Mouse (Mus musculus) hindbrain, embryonic 14.5 days (tissue): ENCODE results near the gene G430095P16Rik. TPM values are rescaled to one million over a fixed set of nuclear protein-coding genes. Genes with fewer than 3 reads are reported as not detected.

Source experiments
- ATAC-seq: fragments of 200-750 bp; cut with Nextera tagmentation; 2 replicates; pipeline ENCODE4 v1.8.0; 2017; ENCODE audit warnings: moderate number of reproducible peaks, mild to moderate bottlenecking, moderate TSS enrichment, moderate library complexity; ENCODE audit not compliant: low FRiP score
- DNase-seq: peaks from one replicate; pipeline ENCODE4 v3.0.0-alpha.2; 2015; ENCODE audit warnings: low spot score
- H3K27ac ChIP-seq: fragments of 300-500 bp; sonication (generic); 2 replicates; pipeline ENCODE4 v1.5.1; 2014; ENCODE audit warnings: mild to moderate bottlenecking, moderate library complexity
- H3K27me3 ChIP-seq: fragments of 300-500 bp; sonication (generic); 2 replicates; pipeline ENCODE4 v1.6.1; 2014; ENCODE audit warnings: mild to moderate bottlenecking, low read length, mixed read lengths; ENCODE audit not compliant: control insufficient read depth, insufficient read depth
- H3K36me3 ChIP-seq: fragments of 300-500 bp; sonication (generic); replicated peaks from 2 replicates; pipeline ENCODE4 v1.6.1; 2014; ENCODE audit not compliant: control insufficient read depth, insufficient read depth
- H3K4me1 ChIP-seq: fragments of 300-500 bp; sonication (generic); replicated peaks from 2 replicates; pipeline ENCODE4 v1.6.1; 2014; ENCODE audit warnings: antibody characterized with exemption, low read length, mixed read lengths; ENCODE audit not compliant: control insufficient read depth, insufficient read depth
- H3K4me2 ChIP-seq: fragments of 300-500 bp; sonication (generic); replicated peaks from 2 replicates; pipeline ENCODE4 v1.6.1; 2014; ENCODE audit warnings: mild to moderate bottlenecking, moderate library complexity
- H3K4me3 ChIP-seq: fragments of 300-500 bp; sonication (generic); replicated peaks from 2 replicates; pipeline ENCODE4 v1.5.1; 2014; ENCODE audit warnings: mild to moderate bottlenecking, low read length
- H3K9ac ChIP-seq: fragments of 300-500 bp; sonication (generic); 2 replicates; pipeline ENCODE4 v1.6.1; 2014
- H3K9me3 ChIP-seq: fragments of 300-500 bp; sonication (generic); 2 replicates; pipeline ENCODE4 v1.6.1; 2016; ENCODE audit warnings: low read length; ENCODE audit not compliant: control insufficient read depth
- WGBS: fragments of 180-500 bp; shearing (Covaris S2); extraction: QIAGEN DNeasy Blood & Tissue Kit; methylation state at CpG from one replicate; pipeline ENCODE4 v1.1.7; 2014; 5-methylcytosine and 5-hydroxymethylcytosine counted together
- polyA plus RNA-seq: library from polyadenylated mRNA; unstranded; fragments of >200 nt; fragmentation: Nextera tagmentation; extraction: Ambion mirVana; gene quantifications from 2 replicates; pipeline ENCODE4 v1.2.1, GENCODE M21; 2014

The G430095P16Rik gene
- polyA plus RNA-seq, 1 experiment from 2014 or later = 0.71 TPM

DNA sequence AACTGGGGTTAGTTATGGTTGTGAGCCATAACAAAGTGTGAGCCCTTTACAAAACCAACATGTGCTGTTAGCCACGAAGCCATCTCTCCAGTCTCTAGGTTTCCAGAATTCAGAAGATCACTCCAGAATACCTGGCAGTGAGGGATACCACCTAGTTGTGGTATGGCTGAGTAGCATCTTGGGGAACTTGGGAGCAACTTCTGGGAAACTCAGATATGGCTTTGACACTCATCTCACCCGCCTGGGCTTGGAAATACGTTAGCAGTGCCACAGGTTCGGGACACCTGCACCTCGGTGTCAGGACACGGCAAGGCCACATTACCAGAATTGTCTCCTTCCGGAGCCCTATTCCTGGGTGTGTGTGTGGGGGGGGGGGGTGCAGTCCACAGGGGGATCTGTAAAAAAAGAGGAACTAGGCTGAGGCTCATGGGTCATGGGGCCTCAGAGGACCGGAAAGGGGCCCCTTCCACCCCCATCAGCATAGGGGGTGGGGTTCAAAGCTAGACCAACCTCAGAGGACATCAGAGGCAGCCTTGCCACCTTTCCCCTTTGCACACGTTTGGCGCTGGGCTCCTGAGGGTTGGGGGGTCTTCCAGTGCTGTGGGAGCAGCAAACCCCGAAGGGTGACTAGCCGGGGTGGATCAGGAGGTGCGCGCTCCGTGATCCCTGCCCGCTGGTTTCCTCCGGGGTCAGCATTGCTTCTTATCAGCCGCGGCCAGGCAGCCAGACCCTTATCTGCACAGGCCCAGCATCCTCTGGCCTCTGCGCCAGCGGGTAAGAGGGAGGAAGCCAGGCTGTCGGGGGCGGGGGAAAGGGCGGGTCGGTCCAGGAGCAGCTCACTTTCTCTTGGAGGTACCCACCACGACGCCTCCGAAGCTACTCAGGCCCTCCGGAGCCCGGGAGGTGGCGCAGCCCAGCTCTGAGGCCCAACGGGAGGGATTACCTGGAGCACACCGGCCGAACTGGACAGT is 21.6 kb upstream of the G430095P16Rik start, which contains the start of gene Lyl1:
Gene Lyl1 (plus strand): TSS at position 517 of the 971 bp plus-strand sequence.
- peak within 1 kb of the TSS; percentile 4; the same call in 1 of the 2 replicates for H3K9ac ChIP-seq

DNA sequence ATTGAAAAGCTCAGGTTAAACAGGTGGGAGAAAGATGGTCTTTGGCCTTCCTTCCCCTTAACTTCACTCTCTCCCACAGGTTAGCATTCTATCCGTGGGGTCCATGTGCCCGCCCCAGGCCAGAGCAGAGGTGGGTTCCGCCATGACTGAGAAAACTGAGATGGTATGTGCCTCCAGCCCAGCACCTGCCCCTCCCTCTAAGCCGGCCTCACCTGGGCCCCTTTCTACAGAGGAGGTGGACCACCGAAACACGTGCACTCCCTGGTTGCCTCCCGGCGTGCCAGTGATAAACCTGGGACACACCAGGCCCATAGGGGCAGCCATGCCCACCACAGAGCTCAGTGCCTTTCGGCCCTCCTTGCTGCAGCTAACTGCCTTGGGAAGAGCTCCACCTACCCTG is 20.2 kb upstream of the G430095P16Rik start:
- peaks cover 26% of the 10 kb centered on the region for H3K4me1 ChIP-seq
- H3K27ac ChIP-seq = no peak overlapping the region
- no peak for DNase-seq
- WGBS = 75% methylated on average over 9 of the region's 9 CpGs
- H3K27me3 ChIP-seq = peaks cover 53% of the 10 kb centered on the region
- H3K36me3 ChIP-seq = peaks cover 21% of the 10 kb centered on the region
- H3K9ac ChIP-seq = no peak overlapping the region
- ATAC-seq = no peak
- no peaks in the 10 kb centered on the region for H3K9me3 ChIP-seq
- 0 out of 2 replicates have a peak overlapping the region, but pooled peaks have one; percentile 14 for H3K4me3 ChIP-seq
- peak overlapping the region; percentile 25; the same call in 1 of the 2 replicates for H3K4me2 ChIP-seq

More for the DNA sequence above, 21.6 kb upstream of the G430095P16Rik start, which contains the start of gene Lyl1:
- Histone ChIP-seq H3K9me3 (no peaks in the 10 kb centered on the region), H3K36me3 (peaks cover 34% of the 10 kb centered on the region), H3K27me3 (peaks cover 45% of the 10 kb centered on the region), H3K4me3 (peak within 1 kb of the TSS; percentile 14; the same call in 1 of the 2 replicates), H3K4me1 (peaks cover 15% of the 10 kb centered on the region; the same call in 1 of the 2 replicates), H3K4me2 (peak within 1 kb of the TSS; percentile 25; the same call in 1 of the 2 replicates), H3K27ac (peak within 1 kb of the TSS; percentile 44; the same call in 1 of the 2 replicates)
- WGBS = 13% methylated on average over 33 of the region's 34 CpGs
- DNase-seq = no peak
- ATAC-seq = no peak

GRCm38 (mm10) chr8:84702963-84703465 is 19.8 kb upstream of the G430095P16Rik start:
- H3K36me3 ChIP-seq = peaks cover 16% of the 10 kb centered on the region
- H3K4me1 ChIP-seq = peaks cover 30% of the 10 kb centered on the region
- ATAC-seq (no peak), DNase-seq (no peak)
- H3K27me3 ChIP-seq = peaks cover 58% of the 10 kb centered on the region
- peak overlapping the region; percentile 25; the same call in 1 of the 2 replicates for H3K4me2 ChIP-seq
- H3K27ac ChIP-seq = no peak overlapping the region
- WGBS = 85% methylated on average over 6 of the region's 6 CpGs
- H3K9me3 ChIP-seq = no peaks in the 10 kb centered on the region
- H3K4me3 ChIP-seq = no peak overlapping the region
- H3K9ac ChIP-seq = no peak overlapping the region

DNA sequence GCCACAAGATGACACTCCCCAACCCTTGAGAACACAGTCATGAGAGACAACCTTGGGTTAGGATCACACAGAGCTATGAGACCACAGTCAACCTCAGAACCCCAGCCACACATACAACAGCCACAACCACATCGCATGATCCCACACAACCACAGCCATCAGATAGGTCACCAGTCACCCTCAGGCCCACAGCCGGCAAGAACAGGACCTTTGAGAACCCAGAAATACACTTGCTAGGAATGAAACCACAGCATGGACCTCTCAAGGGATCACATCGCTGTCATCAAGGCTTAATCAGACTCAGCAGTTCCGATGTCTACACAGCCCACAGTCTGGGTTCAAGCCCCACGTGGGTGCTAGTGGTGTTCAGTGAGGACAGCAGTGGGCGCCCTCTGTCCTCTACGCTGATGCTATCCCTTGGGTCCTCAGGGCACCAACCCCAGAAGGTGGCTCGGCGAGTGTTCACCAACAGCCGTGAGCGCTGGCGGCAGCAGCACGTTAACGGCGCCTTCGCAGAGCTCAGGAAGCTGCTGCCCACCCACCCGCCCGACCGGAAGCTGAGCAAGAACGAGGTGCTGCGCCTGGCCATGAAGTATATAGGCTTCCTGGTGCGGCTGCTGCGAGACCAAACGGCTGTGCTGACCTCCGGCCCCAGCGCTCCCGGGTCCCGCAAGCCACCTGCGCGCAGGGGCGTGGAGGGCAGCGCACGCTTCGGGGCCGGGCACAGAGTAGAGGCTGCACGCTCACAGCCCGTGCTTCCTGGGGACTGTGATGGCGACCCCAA is 19.1 kb upstream of the G430095P16Rik start:
- Histone ChIP-seq H3K4me3 (0 out of 2 replicates have a peak overlapping the region, but pooled peaks have one; percentile 2), H3K4me2 (peak overlapping the region; percentile 11), H3K27me3 (peaks cover 61% of the 10 kb centered on the region), H3K36me3 (peaks cover 10% of the 10 kb centered on the region; the same call in 1 of the 2 replicates), H3K4me1 (peaks cover 35% of the 10 kb centered on the region), H3K9me3 (no peaks in the 10 kb centered on the region), H3K9ac (0 out of 2 replicates have a peak overlapping the region, but pooled peaks have one; percentile 6), H3K27ac (no peak overlapping the region)
- DNase-seq (no peak), ATAC-seq (no peak)
- 9% methylated on average over 38 of the region's 38 CpGs for WGBS

DNA sequence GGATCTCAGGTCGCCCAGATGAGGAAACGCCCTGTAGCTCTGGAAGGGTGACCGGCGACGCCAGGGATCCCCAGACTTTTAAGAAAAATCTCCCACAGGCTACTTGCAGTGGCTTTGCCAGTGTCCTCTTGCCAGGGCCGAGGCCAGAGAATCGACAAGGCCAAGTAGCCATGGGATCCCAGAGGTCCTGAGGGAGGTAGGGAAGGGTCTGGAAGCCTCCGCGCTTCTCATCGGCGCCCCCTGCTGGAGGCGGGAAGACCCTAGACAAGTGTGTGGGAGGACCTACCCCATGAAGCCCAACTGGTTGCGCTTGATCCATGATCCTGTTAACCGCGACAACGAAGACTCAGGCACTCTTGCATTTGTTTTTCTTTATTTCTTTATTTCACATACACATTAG is 18.5 kb upstream of the G430095P16Rik start:
- peak; percentile 76 for DNase-seq
- 1% methylated on average over 16 of the region's 16 CpGs for WGBS
- Histone ChIP-seq H3K27me3 (peaks cover 66% of the 10 kb centered on the region), H3K27ac (peak overlapping the region; percentile 84; the same call in 1 of the 2 replicates), H3K4me3 (no peak overlapping the region), H3K9ac (0 out of 2 replicates have a peak overlapping the region, but pooled peaks have one; percentile 6), H3K4me1 (peaks cover 42% of the 10 kb centered on the region), H3K9me3 (no peaks in the 10 kb centered on the region), H3K36me3 (peaks cover 3% of the 10 kb centered on the region; the same call in 1 of the 2 replicates), H3K4me2 (peak overlapping the region; percentile 39)
- no peak for ATAC-seq

- no peak for ATAC-seq
- Histone ChIP-seq H3K4me2 (peak overlapping the region; percentile 39), H3K9me3 (no peaks in the 10 kb centered on the region), H3K4me3 (peak overlapping the region; percentile 16), H3K27me3 (peaks cover 66% of the 10 kb centered on the region), H3K9ac (peak overlapping the region; percentile 34), H3K36me3 (no peaks in the 10 kb centered on the region), H3K4me1 (peaks cover 49% of the 10 kb centered on the region), H3K27ac (peak overlapping the region; percentile 84)
- 2% methylated on average over 58 of the region's 61 CpGs for WGBS
- no peak for DNase-seq
These were observed 17.7 kb upstream of the G430095P16Rik start for GRCm38 (mm10) chr8:84704867-84705831.

DNA sequence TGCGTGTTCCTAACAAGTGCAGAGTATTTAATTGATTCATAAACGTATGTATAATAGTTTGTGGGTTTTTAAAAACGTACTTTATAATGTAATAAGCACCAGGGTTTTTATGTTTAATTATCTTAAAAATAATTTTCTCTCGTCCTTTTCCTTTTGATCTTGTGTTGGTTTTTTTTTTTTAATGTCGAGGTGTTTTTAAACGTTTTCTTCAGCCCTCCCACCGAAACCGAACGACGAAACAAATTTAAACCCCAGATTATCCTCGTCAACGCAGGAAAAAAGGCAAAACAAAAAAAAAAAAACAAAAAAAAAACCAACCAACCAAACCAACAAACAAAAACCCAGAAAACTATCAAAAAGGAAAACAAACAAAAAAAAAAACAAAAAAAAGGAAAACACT is 16.8 kb upstream of the G430095P16Rik start:
- peak overlapping the region; percentile 39 for H3K4me2 ChIP-seq

More for the DNA sequence above, 16.8 kb upstream of the G430095P16Rik start:
- Histone ChIP-seq H3K9ac (peak overlapping the region; percentile 48), H3K4me1 (peaks cover 50% of the 10 kb centered on the region), H3K27me3 (peaks cover 65% of the 10 kb centered on the region), H3K27ac (peak overlapping the region; percentile 84), H3K9me3 (no peaks in the 10 kb centered on the region), H3K36me3 (no peaks in the 10 kb centered on the region), H3K4me3 (peak overlapping the region; percentile 16)
- DNase-seq (no peak), ATAC-seq (no peak)
- WGBS = 2% methylated on average over 12 of the region's 12 CpGs
